Mouse (Mus musculus) left cerebral cortex, adult 18-20 months (tissue): ENCODE data around the gene Eif4g1. TPM values are rescaled to one million over a fixed set of nuclear protein-coding genes. Genes with fewer than 3 reads are reported as not detected.
"Not testable (repeated sequence)": the region's sequence is repeated elsewhere in the genome, so short reads cannot be mapped to it uniquely, and the experiment has no call there.

ENCODE experiments used
- DNase-seq, 2 experiments: peaks; one replicate each; pipeline ENCODE4 v3.0.0; 2021 to 2022; ENCODE audit warnings: low spot score in 2 of 2, mixed read lengths in 1 of 2
- long read RNA-seq, 2 experiments: library from polyadenylated mRNA; stranded (forward); transcript quantifications; one replicate each; pipeline ENCODE4 v2.0.0; 2021
- total RNA-seq, 2 experiments: library from RNA; stranded (reverse); gene quantifications; 2 replicates each; pipeline ENCODE4 v1.2.3; 2021

The Eif4g1 gene
- 100 to 1,000 TPM; 262 to 265 TPM for total RNA-seq
- long read RNA-seq, experiment 1, full-length matches to known transcripts: 3 of 114 reads
- long read RNA-seq, experiment 1, partial matches to known transcripts: 76 of 114 reads
- long read RNA-seq, experiment 1, other reads (novel, unspliced or antisense): 35 of 114 reads
- long read RNA-seq, experiment 2, full-length matches to known transcripts: 2 of 68 reads
- long read RNA-seq, experiment 2, partial matches to known transcripts: 44 of 68 reads
- long read RNA-seq, experiment 2, other reads (novel, unspliced or antisense): 22 of 68 reads

- DNase-seq: not testable (repeated sequence)
These were observed at the start of gene Eif4g1 for GRCm38 (mm10) chr16:20668013-20668412. Eif4g1 (plus strand) TSS chr16:20668313.

- peak in 1 of 2 experiments; percentile 19 for DNase-seq
These were observed 48.3 kb upstream of the Eif4g1 start for GRCm38 (mm10) chr16:20619541-20620398.

- no peak for DNase-seq
These were observed 47.7 kb upstream of the Eif4g1 start for GRCm38 (mm10) chr16:20620399-20620735.

- DNase-seq: peak in 1 of 2 experiments; percentile 36
These were observed 47.3 kb upstream of the Eif4g1 start for GRCm38 (mm10) chr16:20620751-20621190.

GRCm38 (mm10) chr16:20621191-20621990 lies 46.7 kb upstream of the Eif4g1 start, which contains the start of gene Camk2n2:
Camk2n2 (minus strand) TSS chr16:20621287.
- peak; percentile 60 to 72 for DNase-seq

GRCm38 (mm10) chr16:20621991-20622685 lies 46.0 kb upstream of the Eif4g1 start:
- DNase-seq: peak; percentile 53 to 70

- no peak for DNase-seq
These were observed 44.9 kb upstream of the Eif4g1 start for GRCm38 (mm10) chr16:20623211-20623610.

GRCm38 (mm10) chr16:20628871-20629391 lies 39.2 kb upstream of the Eif4g1 start:
- peak; percentile 44 to 55 for DNase-seq

- DNase-seq: peak in 1 of 2 experiments; percentile 22
These were observed 38.1 kb upstream of the Eif4g1 start, which contains the start of gene Ece2 for GRCm38 (mm10) chr16:20629731-20630634. Ece2 (plus strand) TSS chr16:20629828.

GRCm38 (mm10) chr16:20637410-20637809 lies 30.7 kb upstream of the Eif4g1 start:
- no peak for DNase-seq

- peak; percentile 15 to 27 for DNase-seq
These were observed 29.7 kb upstream of the Eif4g1 start for GRCm38 (mm10) chr16:20638367-20638766.

GRCm38 (mm10) chr16:20642161-20642560 lies 26.0 kb upstream of the Eif4g1 start:
- peak; percentile 81 for DNase-seq

- DNase-seq: no peak
These were observed 24.2 kb upstream of the Eif4g1 start for GRCm38 (mm10) chr16:20643911-20644310.

GRCm38 (mm10) chr16:20651076-20651946 lies 16.8 kb upstream of the Eif4g1 start, which contains the start of gene Psmd2:
Psmd2 (plus strand) TSS chr16:20651652.
- DNase-seq: peak; percentile 98 to 99

GRCm38 (mm10) chr16:20651947-20652310 lies 16.2 kb upstream of the Eif4g1 start:
- DNase-seq: no peak

GRCm38 (mm10) chr16:20653315-20653714 lies 14.8 kb upstream of the Eif4g1 start:
- DNase-seq: no peak

GRCm38 (mm10) chr16:20657661-20658060 lies 10.5 kb upstream of the Eif4g1 start:
- no peak for DNase-seq

- no peak for DNase-seq
These were observed 2.2 kb downstream of the Eif4g1 start for GRCm38 (mm10) chr16:20670291-20670690.
